ENCODE assay signal across 12 mouse cellular contexts in genomic region chr12:9915726-9916140, GRCm38 (mm10).
DNase-seq lines count a peak whose midpoint lies in the region; ATAC-seq and TF ChIP-seq lines count a peak whose summit lies in the region.
"Had no signal": no experiment of that assay in that cellular context is flagged by ENCODE, and none has a peak within 500 bp of the region (broad histone marks: within the 10 kb centered on the region; RNA-seq: fewer than 3 reads in every experiment).

No protein-coding gene starts in this region.

- H3K9ac ChIP-seq in forebrain, postnatal 0 days, result no peak overlapping the region
- H3K9ac ChIP-seq in forebrain, embryonic 12.5 days, result no peak overlapping the region
- H3K9ac ChIP-seq in stomach, postnatal 0 days (ENCODE audit: low read length), result no peak overlapping the region
- H3K9ac ChIP-seq: embryonic facial prominence, embryonic 13.5 days; hindbrain, embryonic 15.5 days; liver, embryonic 15.5 days had no signal

- TF ChIP-seq CTCF in forebrain, postnatal 0 days (IDR thresholded peaks at IDR 0.05; ENCODE audit: low read depth), result no peak
- no peak for TF ChIP-seq CTCF in lung, adult 2 months (IDR thresholded peaks at IDR 0.05; ENCODE audit: insufficient read depth, low read length)
- TF ChIP-seq CTCF in stomach, postnatal 0 days (IDR thresholded peaks at IDR 0.05; ENCODE audit: low read depth), result no peak

- no peaks in the 10 kb centered on the region for H3K9me3 ChIP-seq in forebrain, postnatal 0 days (ENCODE audit: low read length)
- H3K9me3 ChIP-seq in forebrain, embryonic 12.5 days, result 0 out of 2 replicates have a peak, but pooled peaks cover 4% of the 10 kb centered on the region
- H3K9me3 ChIP-seq in stomach, postnatal 0 days (ENCODE audit: control insufficient read depth, low read length), result no peaks in the 10 kb centered on the region
- H3K9me3 ChIP-seq: embryonic facial prominence, embryonic 13.5 days; hindbrain, embryonic 15.5 days; liver, embryonic 15.5 days had no signal

- peak; percentile 79 for ATAC-seq in forebrain, postnatal 0 days
- ATAC-seq in forebrain, embryonic 12.5 days (ENCODE audit: low FRiP score), result no peak
- ATAC-seq in stomach, postnatal 0 days (ENCODE audit: low FRiP score, low TSS enrichment), result peak; percentile 67; the same call in 1 of the 2 replicates
- ATAC-seq in granulocyte monocyte progenitor cell, adult 5-6 weeks (replicated peaks; ENCODE audit: poor library complexity, severe bottlenecking), result no peak
- ATAC-seq: CD4-positive, CD25-positive, alpha-beta regulatory T cell, adult 4 months had no signal

- H3K36me3 ChIP-seq in forebrain, postnatal 0 days (ENCODE audit: insufficient read depth), result no peaks in the 10 kb centered on the region
- no peaks in the 10 kb centered on the region for H3K36me3 ChIP-seq in forebrain, embryonic 12.5 days (replicated peaks)
- no peaks in the 10 kb centered on the region for H3K36me3 ChIP-seq in stomach, postnatal 0 days (ENCODE audit: control insufficient read depth, insufficient read depth, low read length)
- H3K36me3 ChIP-seq: embryonic facial prominence, embryonic 13.5 days; hindbrain, embryonic 15.5 days; liver, embryonic 15.5 days had no signal

- peak; percentile 63 for DNase-seq in forebrain, postnatal 0 days
- peak; percentile 7 for DNase-seq in right cerebral cortex, postnatal 4 days
- DNase-seq in right cerebral cortex, postnatal 36 days (ENCODE audit: low spot score in 2 of 2), result no peak
- peak; percentile 34 for DNase-seq in lung, adult 2 months
- DNase-seq in stomach, postnatal 0 days (ENCODE audit: low spot score), result peak; percentile 37
- DNase-seq in Muller cell, postnatal 12 days (ENCODE audit: inconsistent ontology term), result no peak

- no peak for TF ChIP-seq POLR2A in lung, adult 2 months (IDR thresholded peaks at IDR 0.05; ENCODE audit: borderline replicate concordance, extremely low read depth, low read depth, low read length)

- H3K4me3 ChIP-seq in forebrain, postnatal 0 days (ENCODE audit: low read depth, low read length), result no peak overlapping the region
- no peak overlapping the region for H3K4me3 ChIP-seq in forebrain, embryonic 12.5 days (replicated peaks)
- no peak overlapping the region for H3K4me3 ChIP-seq in lung, adult 2 months (replicated peaks; ENCODE audit: extremely low read depth, low read depth, low read length)
- no peak overlapping the region for H3K4me3 ChIP-seq in stomach, postnatal 0 days (ENCODE audit: low read depth, low read length)
- H3K4me3 ChIP-seq: embryonic facial prominence, embryonic 13.5 days; hindbrain, embryonic 15.5 days; liver, embryonic 15.5 days had no signal

- H3K4me1 ChIP-seq in forebrain, postnatal 0 days (ENCODE audit: insufficient read depth), result no peaks in the 10 kb centered on the region
- H3K4me1 ChIP-seq in forebrain, embryonic 12.5 days, result no peaks in the 10 kb centered on the region
- no peaks in the 10 kb centered on the region for H3K4me1 ChIP-seq in lung, adult 2 months (ENCODE audit: control insufficient read depth, insufficient read depth, low read length)
- H3K4me1 ChIP-seq in stomach, postnatal 0 days (replicated peaks; ENCODE audit: control insufficient read depth, insufficient read depth), result no peaks in the 10 kb centered on the region
- H3K4me1 ChIP-seq: embryonic facial prominence, embryonic 13.5 days; hindbrain, embryonic 15.5 days; liver, embryonic 15.5 days had no signal

- H3K4me2 ChIP-seq in forebrain, postnatal 0 days (ENCODE audit: low read depth), result no peak overlapping the region
- H3K4me2 ChIP-seq in forebrain, embryonic 12.5 days, result no peak overlapping the region
- no peak overlapping the region for H3K4me2 ChIP-seq in stomach, postnatal 0 days (replicated peaks; ENCODE audit: low read depth)
- H3K4me2 ChIP-seq: embryonic facial prominence, embryonic 13.5 days; hindbrain, embryonic 15.5 days; liver, embryonic 15.5 days had no signal

- WGBS in forebrain, postnatal 0 days, result 64% methylated on average over 7 of the region's 7 CpGs
- WGBS in forebrain, embryonic 12.5 days, result 87% methylated on average over 7 of the region's 7 CpGs
- 50% methylated on average over 7 of the region's 7 CpGs for WGBS in lung, adult 2 months
- WGBS in stomach, postnatal 0 days, result 35% methylated on average over 7 of the region's 7 CpGs

- TF ChIP-seq EP300 in stomach, postnatal 0 days (optimal IDR thresholded peaks at IDR 0.05), result no peak

- H3K27ac ChIP-seq in forebrain, postnatal 0 days (ENCODE audit: low read depth, low read length), result no peak overlapping the region
- no peak overlapping the region for H3K27ac ChIP-seq in forebrain, embryonic 12.5 days
- no peak overlapping the region for H3K27ac ChIP-seq in stomach, postnatal 0 days (replicated peaks)
- H3K27ac ChIP-seq: embryonic facial prominence, embryonic 13.5 days; hindbrain, embryonic 15.5 days; liver, embryonic 15.5 days had no signal

- no peaks in the 10 kb centered on the region for H3K27me3 ChIP-seq in forebrain, postnatal 0 days (ENCODE audit: insufficient read depth, low read length)
- H3K27me3 ChIP-seq in forebrain, embryonic 12.5 days, result no peaks in the 10 kb centered on the region
- H3K27me3 ChIP-seq in stomach, postnatal 0 days (ENCODE audit: control insufficient read depth, insufficient read depth, low read length), result no peaks in the 10 kb centered on the region
- H3K27me3 ChIP-seq: embryonic facial prominence, embryonic 13.5 days; hindbrain, embryonic 15.5 days; liver, embryonic 15.5 days had no signal

Comparison
In these comparisons a context has a peak if more than half of its experiments do, and no peak if none do; other contexts are left out.
1. ATAC-seq: peak in forebrain, postnatal 0 days (single experiment) and stomach, postnatal 0 days (single experiment); none in forebrain, embryonic 12.5 days (single experiment) and granulocyte monocyte progenitor cell, adult 5-6 weeks (single experiment).
2. DNase-seq: peak in forebrain, postnatal 0 days (single experiment), right cerebral cortex, postnatal 4 days (single experiment), lung, adult 2 months (single experiment) and stomach, postnatal 0 days (single experiment); none in right cerebral cortex, postnatal 36 days (0 of 2) and Muller cell, postnatal 12 days (single experiment).